10 mouse cellular contexts compared by ENCODE assay signal in the genomic region with DNA sequence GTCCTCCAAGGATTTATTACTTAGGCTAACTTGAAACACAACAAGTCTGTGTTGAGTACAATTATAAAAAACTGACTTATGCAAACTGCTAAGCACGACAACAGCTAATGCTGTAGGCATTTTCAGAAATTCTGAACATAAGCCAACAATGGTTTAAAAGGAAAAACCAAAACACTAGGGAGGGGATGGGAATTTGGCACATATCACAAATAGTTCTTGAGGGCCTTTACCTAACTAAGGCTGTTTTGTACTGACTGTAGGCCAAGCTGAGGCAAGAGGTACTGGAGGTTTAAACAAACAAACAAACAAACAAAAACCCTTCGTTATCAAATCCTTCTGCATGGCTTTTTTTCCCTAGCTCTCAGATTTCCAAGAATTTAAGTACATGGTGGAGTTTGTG. TPM values are rescaled to one million over a fixed set of nuclear protein-coding genes. Genes with fewer than 3 reads are reported as not detected.
DNase-seq lines count a peak whose midpoint lies in the region; ATAC-seq and TF ChIP-seq lines count a peak whose summit lies in the region.
"Had no signal": no experiment of that assay in that cellular context is flagged by ENCODE, and none has a peak within 500 bp of the region (broad histone marks: within the 10 kb centered on the region; RNA-seq: fewer than 3 reads in every experiment).

No protein-coding gene starts in this region.

- H3K36me3 ChIP-seq in heart, embryonic 12.5 days = no peaks in the 10 kb centered on the region
- no peaks in the 10 kb centered on the region for H3K36me3 ChIP-seq in midbrain, embryonic 10.5 days
- H3K36me3 ChIP-seq in midbrain, embryonic 11.5 days (ENCODE audit: control insufficient read depth, insufficient read depth, low read length) = 0 out of 2 replicates have a peak, but pooled peaks cover 2% of the 10 kb centered on the region
- peaks cover 3% of the 10 kb centered on the region for H3K36me3 ChIP-seq in limb, embryonic 14.5 days (ENCODE audit: control insufficient read depth, insufficient read depth, low read length)

- 69% methylated on average over 2 of the region's 2 CpGs for WGBS in heart, embryonic 12.5 days
- WGBS in midbrain, embryonic 10.5 days = 86% methylated on average over 2 of the region's 2 CpGs
- WGBS in midbrain, embryonic 11.5 days = 83% methylated on average over 2 of the region's 2 CpGs
- 60% methylated on average over 2 of the region's 2 CpGs for WGBS in limb, embryonic 14.5 days

- no peak overlapping the region; the same call in 1 of the 2 replicates for H3K9ac ChIP-seq in heart, embryonic 12.5 days
- H3K9ac ChIP-seq in midbrain, embryonic 11.5 days (ENCODE audit: low read length) = no peak overlapping the region
- 0 out of 2 replicates have a peak overlapping the region, but pooled peaks have one; percentile 92 for H3K9ac ChIP-seq in limb, embryonic 14.5 days (ENCODE audit: low read depth, low read length, severe bottlenecking)

- no peak overlapping the region for H3K27ac ChIP-seq in heart, embryonic 12.5 days (ENCODE audit: poor library complexity, severe bottlenecking)
- no peak overlapping the region for H3K27ac ChIP-seq in midbrain, embryonic 10.5 days (replicated peaks)
- H3K27ac ChIP-seq in midbrain, embryonic 11.5 days (ENCODE audit: low read depth, low read length) = no peak overlapping the region
- no peak overlapping the region for H3K27ac ChIP-seq in limb, embryonic 14.5 days (replicated peaks; ENCODE audit: low read depth, low read length)

- TF ChIP-seq POLR2A in limb, embryonic 14.5 days (IDR thresholded peaks at IDR 0.05; ENCODE audit: borderline replicate concordance, extremely low read depth, insufficient read depth, insufficient read length) = no peak

- no peaks in the 10 kb centered on the region for H3K27me3 ChIP-seq in heart, embryonic 12.5 days (replicated peaks)
- H3K27me3 ChIP-seq in midbrain, embryonic 10.5 days (ENCODE audit: low read depth, poor library complexity, severe bottlenecking) = no peaks in the 10 kb centered on the region
- no peaks in the 10 kb centered on the region for H3K27me3 ChIP-seq in midbrain, embryonic 11.5 days (ENCODE audit: control insufficient read depth, insufficient read depth, low read length)
- no peaks in the 10 kb centered on the region for H3K27me3 ChIP-seq in limb, embryonic 14.5 days (ENCODE audit: control insufficient read depth, insufficient read depth, low read length)

- DNase-seq in heart, postnatal 36 days = no peak
- DNase-seq in midbrain, embryonic 10.5 days (ENCODE audit: low spot score) = no peak
- DNase-seq in midbrain, embryonic 11.5 days (ENCODE audit: low spot score, missing footprints) = no peak
- no peak for DNase-seq in limb, embryonic 14.5 days (ENCODE audit: low spot score)
- DNase-seq in spleen, postnatal 36 days (ENCODE audit: low spot score in 2 of 2) = no peak
- DNase-seq in layer of hippocampus, adult 9-11 months = no peak
- no peak for DNase-seq in yolk sac, embryonic 10.5 days (ENCODE audit: low spot score)
- DNase-seq: adrenal gland, adult 2 months; retina, postnatal 1 day had no signal

- ATAC-seq in heart, embryonic 12.5 days (ENCODE audit: insufficient number of reproducible peaks, low FRiP score) = no peak
- no peak for ATAC-seq in midbrain, embryonic 11.5 days (ENCODE audit: low FRiP score)
- no peak for ATAC-seq in limb, embryonic 14.5 days (ENCODE audit: low FRiP score, low read depth)

- no peaks in the 10 kb centered on the region for H3K9me3 ChIP-seq in heart, embryonic 12.5 days (replicated peaks)
- no peaks in the 10 kb centered on the region for H3K9me3 ChIP-seq in midbrain, embryonic 10.5 days (replicated peaks)
- no peaks in the 10 kb centered on the region for H3K9me3 ChIP-seq in midbrain, embryonic 11.5 days (ENCODE audit: control insufficient read depth, low read length)
- H3K9me3 ChIP-seq in limb, embryonic 14.5 days (ENCODE audit: control insufficient read depth, low read length) = no peaks in the 10 kb centered on the region

- peaks cover 20% of the 10 kb centered on the region for H3K4me1 ChIP-seq in heart, embryonic 12.5 days (replicated peaks)
- peaks cover 25% of the 10 kb centered on the region for H3K4me1 ChIP-seq in midbrain, embryonic 10.5 days
- H3K4me1 ChIP-seq in midbrain, embryonic 11.5 days (ENCODE audit: control insufficient read depth, insufficient read depth, low read length) = peaks cover 12% of the 10 kb centered on the region
- H3K4me1 ChIP-seq in limb, embryonic 14.5 days (ENCODE audit: control insufficient read depth, insufficient read depth, low read length) = peaks cover 9% of the 10 kb centered on the region

- intact Hi-C loops in heart, postnatal 36 days (cut with DNase I) = loop anchor here (5.0 kb wide), 1 partner anchor 371 kb away; the partner anchor contains the start of genes Dtwd1 and Fam227b

- peak overlapping the region; percentile 52 for H3K4me2 ChIP-seq in heart, embryonic 12.5 days
- H3K4me2 ChIP-seq in midbrain, embryonic 11.5 days = no peak overlapping the region
- peak overlapping the region; percentile 53 for H3K4me2 ChIP-seq in limb, embryonic 14.5 days (replicated peaks; ENCODE audit: low read depth, low read length, severe bottlenecking)

- H3K4me3 ChIP-seq in heart, embryonic 12.5 days = peak overlapping the region; percentile 88
- peak overlapping the region; percentile 85; the same call in 1 of the 2 replicates for H3K4me3 ChIP-seq in midbrain, embryonic 10.5 days
- H3K4me3 ChIP-seq in midbrain, embryonic 11.5 days (ENCODE audit: low read depth, low read length) = no peak overlapping the region
- peak overlapping the region; percentile 87 for H3K4me3 ChIP-seq in limb, embryonic 14.5 days (replicated peaks; ENCODE audit: low read length)

RNA-seq across cellular contexts. Expression of gene Secisbp2l, which starts 1.7 kb away (rescaled TPM):
- 16.7 and 16.8 TPM in 2 replicates for polyA plus RNA-seq in heart, embryonic 12.5 days (2016; fragmentation: Nextera tagmentation; extraction: Ambion mirVana)
- 10 to 100 TPM; 28.1 to 30.0 TPM for total RNA-seq in heart, postnatal 36 days (2021)
- 15.8 and 21.9 TPM in 2 replicates for polyA plus RNA-seq in midbrain, embryonic 10.5 days (2016; fragmentation: Nextera tagmentation; extraction: Ambion mirVana)
- polyA plus RNA-seq in midbrain, embryonic 11.5 days (2014; fragmentation: Nextera tagmentation; extraction: Ambion mirVana) = 24.8 and 28.9 TPM in 2 replicates
- polyA plus RNA-seq in limb, embryonic 14.5 days (2012; rRNA removed) = 14.5 and 15.2 TPM in 2 replicates
- 22.6 and 25.6 TPM in 2 replicates for polyA plus RNA-seq in limb, embryonic 14.5 days (2014; fragmentation: Nextera tagmentation; extraction: Ambion mirVana)

RNA-seq across cellular contexts. Expression of gene Shc4, which starts 57.1 kb away (rescaled TPM):
- 1.2 and 1.6 TPM in 2 replicates for polyA plus RNA-seq in heart, embryonic 12.5 days (2016; fragmentation: Nextera tagmentation; extraction: Ambion mirVana)
- under 1 TPM; 0.42 to 0.51 TPM for total RNA-seq in heart, postnatal 36 days (2021)
- 1.3 TPM in 2 replicates for polyA plus RNA-seq in midbrain, embryonic 10.5 days (2016; fragmentation: Nextera tagmentation; extraction: Ambion mirVana)
- polyA plus RNA-seq in midbrain, embryonic 11.5 days (2014; fragmentation: Nextera tagmentation; extraction: Ambion mirVana) = 0.82 and 0.92 TPM in 2 replicates
- 1.2 and 1.3 TPM in 2 replicates for polyA plus RNA-seq in limb, embryonic 14.5 days (2012; rRNA removed)
- 0.74 and 1.1 TPM in 2 replicates for polyA plus RNA-seq in limb, embryonic 14.5 days (2014; fragmentation: Nextera tagmentation; extraction: Ambion mirVana)
